Mouse (Mus musculus): ENCODE results near the gene Rcsd1. TPM values are rescaled to one million over a fixed set of nuclear protein-coding genes. Genes with fewer than 3 reads are reported as not detected.

Gene Rcsd1
- polyA plus RNA-seq, 1 experiment from 2014 or later, result 12.8 TPM

Small RNA genes within 50 kb of the gene (microRNA-seq; reads per million reads assigned to microRNA genes)
- gene Gm44458, result not detected

Other genes starting within 250 kb of the Rcsd1 start
- 14.9 and 17.0 TPM in 2 replicates for gene Dcaf6, start 249.3 kb downstream of the Rcsd1 start, polyA plus RNA-seq (2015; fragmentation: Nextera tagmentation; extraction: Ambion mirVana)
- gene Mpc2, start 249.1 kb downstream of the Rcsd1 start, polyA plus RNA-seq (2015; fragmentation: Nextera tagmentation; extraction: Ambion mirVana), result 292 and 315 TPM in 2 replicates
- gene Adcy10, start 224.6 kb downstream of the Rcsd1 start, polyA plus RNA-seq (2015; fragmentation: Nextera tagmentation; extraction: Ambion mirVana), result 0.02 and 0.11 TPM in 2 replicates
- 21.9 and 23.9 TPM in 2 replicates for gene Mpzl1, start 75.2 kb downstream of the Rcsd1 start, polyA plus RNA-seq (2015; fragmentation: Nextera tagmentation; extraction: Ambion mirVana)
- gene Creg1, start 54.0 kb upstream of the Rcsd1 start, polyA plus RNA-seq (2015; fragmentation: Nextera tagmentation; extraction: Ambion mirVana), result 316 and 317 TPM in 2 replicates
- 0.09 and 0.17 TPM in 2 replicates for gene Cd247, start 78.9 kb upstream of the Rcsd1 start, polyA plus RNA-seq (2015; fragmentation: Nextera tagmentation; extraction: Ambion mirVana)

Data from liver, embryonic 16.5 days (tissue).